In genomic region chr14:120910320-120910719, GRCm38 (mm10) we compare ENCODE assay signal across 8 mouse cellular contexts. TPM values are rescaled to one million over a fixed set of nuclear protein-coding genes. Genes with fewer than 3 reads are reported as not detected.
DNase-seq lines count a peak whose midpoint lies in the region; ATAC-seq lines count a peak whose summit lies in the region.

No protein-coding gene starts in this region.

- peaks cover 30% of the 10 kb centered on the region for H3K4me1 ChIP-seq in forebrain, embryonic 13.5 days
- peaks cover 6% of the 10 kb centered on the region for H3K4me1 ChIP-seq in intestine, embryonic 15.5 days (replicated peaks)
- peaks cover 42% of the 10 kb centered on the region for H3K4me1 ChIP-seq in midbrain, embryonic 10.5 days

- peak; percentile 84 for ATAC-seq in forebrain, embryonic 13.5 days
- ATAC-seq in intestine, embryonic 15.5 days: peak; percentile 76

- no peaks in the 10 kb centered on the region for H3K36me3 ChIP-seq in forebrain, embryonic 13.5 days (ENCODE audit: poor library complexity, severe bottlenecking)
- no peaks in the 10 kb centered on the region for H3K36me3 ChIP-seq in intestine, embryonic 15.5 days
- H3K36me3 ChIP-seq in midbrain, embryonic 10.5 days: peaks cover 11% of the 10 kb centered on the region

- DNase-seq in kidney, adult 9 months: peak; percentile 38
- no peak for DNase-seq in kidney, postnatal 36 days
- peak; percentile 64 to 65 for DNase-seq in B cell, adult 2 months
- peak; percentile 84 to 88 for DNase-seq in adrenal gland, adult (ENCODE audit: inconsistent age in 2 of 2, low spot score in 1 of 2)
- no peak for DNase-seq in midbrain, embryonic 10.5 days (ENCODE audit: low spot score)
- peak; percentile 65 for DNase-seq in testis, postnatal 14 days (ENCODE audit: low spot score)

- under 1% methylated on average over 18 of the region's 18 CpGs for WGBS in forebrain, embryonic 13.5 days
- WGBS in intestine, embryonic 15.5 days: under 1% methylated on average over 17 of the region's 18 CpGs
- 0% methylated on average over 18 of the region's 18 CpGs for WGBS in midbrain, embryonic 10.5 days

- peak overlapping the region; percentile 72 for H3K27ac ChIP-seq in forebrain, embryonic 13.5 days
- H3K27ac ChIP-seq in intestine, embryonic 15.5 days: peak overlapping the region; percentile 78
- H3K27ac ChIP-seq in midbrain, embryonic 10.5 days (replicated peaks): peak overlapping the region; percentile 93

- H3K9ac ChIP-seq in forebrain, embryonic 13.5 days: peak overlapping the region; percentile 83
- peak overlapping the region; percentile 67 for H3K9ac ChIP-seq in intestine, embryonic 15.5 days

- H3K4me2 ChIP-seq in forebrain, embryonic 13.5 days: peak overlapping the region; percentile 74
- peak overlapping the region; percentile 94 for H3K4me2 ChIP-seq in intestine, embryonic 15.5 days (replicated peaks)

- H3K27me3 ChIP-seq in forebrain, embryonic 13.5 days: no peaks in the 10 kb centered on the region; the same call in 1 of the 2 replicates
- H3K27me3 ChIP-seq in intestine, embryonic 15.5 days (replicated peaks): no peaks in the 10 kb centered on the region
- no peaks in the 10 kb centered on the region for H3K27me3 ChIP-seq in midbrain, embryonic 10.5 days (ENCODE audit: low read depth, poor library complexity, severe bottlenecking)

- H3K9me3 ChIP-seq in forebrain, embryonic 13.5 days (replicated peaks): no peaks in the 10 kb centered on the region
- H3K9me3 ChIP-seq in intestine, embryonic 15.5 days: no peaks in the 10 kb centered on the region
- no peaks in the 10 kb centered on the region for H3K9me3 ChIP-seq in midbrain, embryonic 10.5 days (replicated peaks)

- peak overlapping the region; percentile 84 for H3K4me3 ChIP-seq in forebrain, embryonic 13.5 days
- peak overlapping the region; percentile 93 for H3K4me3 ChIP-seq in intestine, embryonic 15.5 days (replicated peaks)
- H3K4me3 ChIP-seq in midbrain, embryonic 10.5 days: peak overlapping the region; percentile 84

RNA-seq across cellular contexts. Expression of gene Ipo5, which starts 0.7 kb away (rescaled TPM):
- polyA plus RNA-seq in forebrain, embryonic 13.5 days (2015; fragmentation: Nextera tagmentation; extraction: Ambion mirVana): 89.2 and 103 TPM in 2 replicates
- 78.9 and 86.1 TPM in 2 replicates for polyA plus RNA-seq in intestine, embryonic 15.5 days (2015; fragmentation: Nextera tagmentation; extraction: Ambion mirVana)
- 147 and 158 TPM in 2 replicates for polyA plus RNA-seq in midbrain, embryonic 10.5 days (2016; fragmentation: Nextera tagmentation; extraction: Ambion mirVana)

Comparison
In these comparisons a context has a peak if more than half of its experiments do, and no peak if none do; other contexts are left out.
1. DNase-seq: peak in kidney, adult 9 months (single experiment), B cell, adult 2 months (2 of 2), adrenal gland, adult (2 of 2) and testis, postnatal 14 days (single experiment); none in kidney, postnatal 36 days (0 of 2) and midbrain, embryonic 10.5 days (single experiment).
2. Peak in every context shown above with its lines, with median percentiles within 50 percentile points of each other: H3K27ac ChIP-seq and H3K4me3 ChIP-seq.